Mouse (Mus musculus): ENCODE data around the gene Gpr31b.
A peak's percentile ranks its signal among the peaks of the same experiment; 100 is the strongest.
"Not testable (repeated sequence)": the region's sequence is repeated elsewhere in the genome, so short reads cannot be mapped to it uniquely, and the experiment has no call there.

Gene Gpr31b

GRCm38 (mm10) chr17:13052124-13052813 lies at the start of gene Gpr31b:
Gene Gpr31b, minus strand, starts transcription at chr17:13052296.
- not testable (repeated sequence) for ATAC-seq (ENCODE audit: insufficient number of reproducible peaks, low FRiP score, low TSS enrichment)

- ATAC-seq (ENCODE audit: insufficient number of reproducible peaks, low FRiP score, low TSS enrichment): not testable (repeated sequence)
Observed at GRCm38 (mm10) chr17:13092960-13093359, 40.9 kb upstream of the Gpr31b start.

DNA sequence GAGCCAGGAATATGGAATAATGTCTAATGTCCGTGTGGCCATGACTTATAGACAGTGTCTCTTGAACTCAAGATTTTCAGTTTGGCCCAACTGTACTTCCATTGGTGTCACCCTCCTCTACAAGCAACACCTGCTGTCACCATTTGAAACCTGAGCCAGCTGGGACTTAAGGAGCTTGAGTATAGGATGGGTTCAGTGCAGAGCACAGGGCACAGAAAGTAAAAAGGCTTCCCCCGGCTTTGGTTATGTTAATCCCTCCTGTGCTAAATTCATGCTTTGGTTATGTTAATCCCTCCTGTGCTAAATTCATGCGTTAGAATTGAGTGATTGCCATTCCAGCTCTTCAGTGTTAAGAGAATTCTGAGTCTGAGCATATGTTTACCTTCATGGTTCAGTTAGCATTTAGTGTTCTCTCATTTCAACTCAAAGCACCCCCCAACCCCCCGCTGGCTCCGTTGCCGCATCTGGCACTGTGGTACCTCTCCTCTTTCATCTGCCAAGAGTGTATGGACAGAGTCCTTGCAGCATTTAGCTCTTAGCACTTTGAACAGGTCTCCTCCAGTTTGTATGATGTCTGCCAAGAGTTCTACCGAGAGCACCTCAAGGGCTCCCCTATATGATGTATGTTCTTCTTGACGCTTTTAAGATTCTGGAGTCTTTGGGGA lies 40.1 kb upstream of the Gpr31b start:
- not testable (repeated sequence) for ATAC-seq (ENCODE audit: insufficient number of reproducible peaks, low FRiP score, low TSS enrichment)

- not testable (repeated sequence) for ATAC-seq (ENCODE audit: insufficient number of reproducible peaks, low FRiP score, low TSS enrichment)
Observed at GRCm38 (mm10) chr17:13091510-13091909, 39.4 kb upstream of the Gpr31b start.

- ATAC-seq (ENCODE audit: insufficient number of reproducible peaks, low FRiP score, low TSS enrichment): not testable (repeated sequence)
Observed at GRCm38 (mm10) chr17:13069227-13069626, 17.1 kb upstream of the Gpr31b start.

GRCm38 (mm10) chr17:13067864-13068385 lies 15.8 kb upstream of the Gpr31b start:
- not testable (repeated sequence) for ATAC-seq (ENCODE audit: insufficient number of reproducible peaks, low FRiP score, low TSS enrichment)

GRCm38 (mm10) chr17:13062882-13063281 lies 10.8 kb upstream of the Gpr31b start:
- ATAC-seq (ENCODE audit: insufficient number of reproducible peaks, low FRiP score, low TSS enrichment): not testable (repeated sequence)

GRCm38 (mm10) chr17:13060804-13061203 lies 8.7 kb upstream of the Gpr31b start, which contains the start of gene Tcp10b:
Gene Tcp10b, plus strand, starts transcription at chr17:13061104.
- not testable (repeated sequence) for ATAC-seq (ENCODE audit: insufficient number of reproducible peaks, low FRiP score, low TSS enrichment)

GRCm38 (mm10) chr17:13043846-13044673 lies 8.0 kb downstream of the Gpr31b start:
- ATAC-seq (ENCODE audit: insufficient number of reproducible peaks, low FRiP score, low TSS enrichment): peak; percentile 41

DNA sequence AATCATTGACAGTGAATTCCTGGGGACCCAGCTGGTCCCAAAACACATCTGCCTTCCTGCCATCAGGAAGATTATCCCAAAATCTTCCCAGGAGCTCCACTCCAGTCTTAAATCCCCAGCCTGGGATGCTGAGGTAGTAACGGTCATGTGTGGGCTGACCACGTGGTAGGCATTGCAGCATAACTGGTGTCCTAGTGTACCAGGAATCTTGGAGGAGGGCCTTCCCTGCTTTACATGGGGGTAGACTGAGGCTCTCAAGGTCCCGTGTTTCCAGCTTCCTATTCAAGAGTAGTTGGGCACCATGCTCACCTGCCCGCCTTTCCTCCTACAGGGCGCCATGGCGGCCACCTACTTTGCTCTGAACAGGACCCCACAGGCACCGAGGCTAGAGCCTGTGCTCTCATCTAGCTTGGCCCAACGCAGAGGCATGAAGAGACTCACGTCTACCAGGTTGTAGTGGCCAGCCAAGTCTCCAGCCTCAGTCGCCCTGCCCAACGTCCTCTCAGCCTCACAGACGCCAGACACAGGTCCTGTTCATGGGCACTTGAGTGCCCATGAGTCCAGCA lies 15.4 kb downstream of the Gpr31b start:
- ATAC-seq (ENCODE audit: insufficient number of reproducible peaks, low FRiP score, low TSS enrichment): 0 out of 2 replicates have a peak, but pooled peaks have one; percentile 45

DNA sequence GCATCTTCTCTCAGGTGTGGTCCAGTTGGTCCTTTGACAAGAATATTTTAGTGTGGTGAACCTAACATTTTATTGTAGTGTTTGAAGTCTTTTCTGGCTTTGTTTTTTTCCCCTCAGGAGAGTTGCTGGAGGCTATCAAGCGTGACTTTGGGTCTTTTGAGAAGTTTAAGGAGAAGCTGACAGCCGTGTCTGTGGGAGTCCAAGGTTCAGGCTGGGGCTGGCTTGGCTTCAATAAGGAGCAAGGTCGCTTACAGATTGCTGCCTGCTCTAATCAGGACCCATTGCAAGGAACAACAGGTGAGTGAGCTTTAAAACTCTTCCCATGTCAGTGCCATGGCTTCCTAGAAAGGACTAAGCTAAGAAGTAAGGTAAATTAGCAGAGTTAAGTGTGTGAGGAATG lies 38.8 kb downstream of the Gpr31b start:
- ATAC-seq (ENCODE audit: insufficient number of reproducible peaks, low FRiP score, low TSS enrichment): no peak

DNA sequence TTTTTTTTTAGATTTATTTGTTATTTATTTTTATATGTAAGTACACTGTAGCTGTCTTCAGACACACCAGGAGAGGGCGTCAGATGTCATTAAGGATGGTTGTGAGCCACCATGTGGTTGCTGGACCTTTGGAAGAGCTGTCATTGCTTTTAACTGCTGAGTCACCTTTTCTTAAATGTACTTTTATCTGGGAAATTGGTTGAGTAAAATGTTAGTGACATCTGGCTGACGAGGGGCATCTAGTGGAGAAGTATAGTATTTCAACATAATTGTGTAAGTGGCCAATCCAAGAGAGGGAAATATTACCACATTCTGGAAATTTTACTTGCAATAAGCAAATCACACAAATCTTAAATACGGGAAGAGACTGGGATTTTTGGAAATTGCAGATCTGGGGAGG lies 42.2 kb downstream of the Gpr31b start:
- ATAC-seq (ENCODE audit: insufficient number of reproducible peaks, low FRiP score, low TSS enrichment): no peak

DNA sequence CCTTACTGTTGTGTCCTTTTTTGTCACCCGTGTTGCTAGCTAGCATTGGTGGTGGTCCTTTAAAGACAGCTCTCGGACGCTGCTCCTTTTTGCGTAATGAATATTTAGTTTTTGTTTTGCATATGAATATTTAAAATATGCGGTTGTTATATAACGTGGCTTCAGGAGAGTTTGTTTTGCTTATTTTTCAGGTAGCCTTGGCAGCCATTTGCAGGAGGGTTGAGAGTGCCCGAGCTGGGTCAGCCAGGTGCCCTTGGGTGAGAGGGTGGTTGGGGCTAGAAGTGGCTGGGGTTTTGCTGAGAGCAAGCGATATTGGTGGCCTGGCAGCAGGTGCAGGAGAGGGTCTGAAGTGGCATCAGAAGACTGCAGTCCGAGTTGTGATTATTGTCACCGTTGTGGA lies 43.6 kb downstream of the Gpr31b start:
- no peak for ATAC-seq (ENCODE audit: insufficient number of reproducible peaks, low FRiP score, low TSS enrichment)

DNA sequence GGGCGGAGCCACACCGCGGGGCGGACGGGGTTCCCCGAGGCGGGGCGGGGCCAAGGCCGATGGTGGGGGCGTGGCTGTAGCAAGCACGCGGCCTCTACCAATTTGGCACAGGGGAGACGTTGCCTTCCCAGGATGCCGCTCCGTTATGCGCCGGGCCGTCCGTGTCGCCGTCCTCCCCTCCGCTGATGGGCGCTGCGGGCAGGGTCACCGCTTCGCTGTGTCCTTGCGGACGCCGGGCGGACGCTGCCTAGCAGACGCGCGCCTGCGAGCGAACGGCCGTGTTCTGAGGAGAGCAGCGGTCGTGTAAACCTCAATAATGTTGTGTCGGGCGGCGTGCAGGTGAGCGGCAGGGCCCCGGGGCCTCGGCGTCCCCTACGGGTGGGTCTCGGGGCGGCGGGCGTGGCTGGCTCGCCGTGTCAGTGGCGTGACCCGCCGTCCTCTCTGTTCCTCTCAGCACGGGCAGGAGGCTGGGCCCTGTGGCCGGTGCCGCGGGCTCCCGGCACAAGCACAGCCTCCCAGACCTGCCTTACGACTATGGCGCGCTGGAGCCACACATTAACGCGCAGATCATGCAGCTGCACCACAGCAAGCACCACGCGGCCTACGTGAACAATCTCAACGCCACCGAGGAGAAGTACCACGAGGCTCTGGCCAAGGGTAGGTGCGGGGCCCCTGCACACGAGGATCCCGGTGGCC lies 44.2 kb downstream of the Gpr31b start:
- peak; percentile 97 for ATAC-seq (ENCODE audit: insufficient number of reproducible peaks, low FRiP score, low TSS enrichment)

GRCm38 (mm10) chr17:13006984-13007383 lies 45.1 kb downstream of the Gpr31b start:
- ATAC-seq (ENCODE audit: insufficient number of reproducible peaks, low FRiP score, low TSS enrichment): no peak

GRCm38 (mm10) chr17:13006546-13006945 lies 45.5 kb downstream of the Gpr31b start, which contains the start of gene Sod2:
Gene Sod2, plus strand, starts transcription at chr17:13006846.
- ATAC-seq (ENCODE audit: insufficient number of reproducible peaks, low FRiP score, low TSS enrichment): not testable (repeated sequence)

DNA sequence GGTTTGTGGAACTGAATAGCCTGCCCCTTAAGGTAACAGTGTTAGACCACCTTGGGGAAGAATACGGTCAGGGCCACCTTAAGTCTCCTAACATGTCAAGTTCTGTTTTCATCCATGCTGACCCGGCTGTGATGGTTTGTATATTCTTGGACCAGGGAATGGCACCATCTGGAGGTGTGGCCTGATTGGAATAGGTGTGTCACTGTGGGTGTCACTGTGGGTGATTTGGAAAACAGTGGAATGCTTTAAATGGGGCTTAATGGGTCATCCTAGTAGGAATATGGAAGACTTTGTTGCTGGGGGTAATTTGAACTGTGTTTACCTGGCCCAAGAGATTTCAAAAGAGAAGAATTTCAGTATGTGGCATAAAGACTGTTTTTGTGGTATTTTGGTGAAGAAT lies 47.7 kb downstream of the Gpr31b start:
- ATAC-seq (ENCODE audit: insufficient number of reproducible peaks, low FRiP score, low TSS enrichment): not testable (repeated sequence)

GRCm38 (mm10) chr17:13002243-13002642 lies 49.9 kb downstream of the Gpr31b start:
- not testable (repeated sequence) for ATAC-seq (ENCODE audit: insufficient number of reproducible peaks, low FRiP score, low TSS enrichment)
